Mouse (Mus musculus) kidney, embryonic 16.5 days (tissue): ENCODE data around the gene Tubb5. TPM values are rescaled to one million over a fixed set of nuclear protein-coding genes. Genes with fewer than 3 reads are reported as not detected.

Experiments used
- ATAC-seq: fragments of 200-750 bp; cut with Nextera tagmentation; 2 replicates; pipeline ENCODE4 v1.8.0; 2017; ENCODE audit warnings: moderate TSS enrichment; ENCODE audit not compliant: low FRiP score, low TSS enrichment
- H3K27ac ChIP-seq: fragments of 300-500 bp; sonication (generic); 2 replicates; pipeline ENCODE4 v1.5.1; 2014; ENCODE audit warnings: low read length
- H3K27me3 ChIP-seq: fragments of 300-500 bp; sonication (generic); 2 replicates; pipeline ENCODE4 v1.6.1; 2014; ENCODE audit warnings: low read length, control low read depth, mixed read lengths; ENCODE audit not compliant: insufficient read depth
- H3K36me3 ChIP-seq: fragments of 300-500 bp; sonication (generic); 2 replicates; pipeline ENCODE4 v1.6.1; 2014; ENCODE audit warnings: low read length, control low read depth, mixed read lengths; ENCODE audit not compliant: insufficient read depth
- H3K4me1 ChIP-seq: fragments of 300-500 bp; sonication (generic); 2 replicates; pipeline ENCODE4 v1.6.1; 2014; ENCODE audit warnings: low read length, control low read depth, mixed read lengths; ENCODE audit not compliant: insufficient read depth
- H3K4me2 ChIP-seq: fragments of 300-500 bp; sonication (generic); replicated peaks from 2 replicates; pipeline ENCODE4 v1.6.1; 2014; ENCODE audit warnings: low read depth, low read length
- H3K4me3 ChIP-seq: fragments of 300-500 bp; sonication (generic); 2 replicates; pipeline ENCODE4 v1.5.1; 2014; ENCODE audit warnings: mild to moderate bottlenecking, low read length
- H3K9ac ChIP-seq: fragments of 300-500 bp; sonication (generic); replicated peaks from 2 replicates; pipeline ENCODE4 v1.6.1; 2014; ENCODE audit warnings: low read length
- H3K9me3 ChIP-seq: fragments of 300-500 bp; sonication (generic); 2 replicates; pipeline ENCODE4 v1.6.1; 2016; ENCODE audit warnings: low read length, control low read depth
- WGBS: fragments of 180-500 bp; shearing (Covaris S2); extraction: QIAGEN DNeasy Blood & Tissue Kit; methylation state at CpG from one replicate; pipeline ENCODE4 v1.1.7; 2014; 5-methylcytosine and 5-hydroxymethylcytosine counted together
- polyA plus RNA-seq: library from polyadenylated mRNA; unstranded; fragments of >200 nt; fragmentation: Nextera tagmentation; extraction: Ambion mirVana; gene quantifications from 2 replicates; pipeline ENCODE4 v1.2.1, GENCODE M21; 2015

The Tubb5 gene
- polyA plus RNA-seq, 1 experiment from 2014 or later = 905 TPM

GRCm38 (mm10) chr17:35833239-35833751 lies 4.8 kb downstream of the Tubb5 start:
- Histone ChIP-seq H3K9me3 (no peaks in the 10 kb centered on the region), H3K27me3 (no peaks in the 10 kb centered on the region), H3K4me1 (peaks cover 36% of the 10 kb centered on the region), H3K27ac (no peak overlapping the region), H3K4me2 (no peak overlapping the region), H3K4me3 (no peak overlapping the region), H3K36me3 (peaks cover 44% of the 10 kb centered on the region), H3K9ac (no peak overlapping the region)
- 28% methylated on average over 5 of the region's 5 CpGs for WGBS
- no peak for ATAC-seq

GRCm38 (mm10) chr17:35832400-35833238 lies 5.5 kb downstream of the Tubb5 start:
- Histone ChIP-seq H3K9me3 (no peaks in the 10 kb centered on the region; the same call in 1 of the 2 replicates), H3K27ac (no peak overlapping the region), H3K4me2 (no peak overlapping the region), H3K4me1 (peaks cover 36% of the 10 kb centered on the region), H3K9ac (no peak overlapping the region), H3K36me3 (peaks cover 50% of the 10 kb centered on the region), H3K4me3 (no peak overlapping the region), H3K27me3 (no peaks in the 10 kb centered on the region)
- WGBS = 61% methylated on average over 8 of the region's 8 CpGs
- ATAC-seq = no peak

GRCm38 (mm10) chr17:35829737-35830136 lies 8.4 kb downstream of the Tubb5 start:
- Histone ChIP-seq H3K9me3 (no peaks in the 10 kb centered on the region; the same call in 1 of the 2 replicates), H3K4me3 (no peak overlapping the region), H3K4me1 (peaks cover 21% of the 10 kb centered on the region), H3K27ac (0 out of 2 replicates have a peak overlapping the region, but pooled peaks have one; percentile 55), H3K4me2 (peak overlapping the region; percentile 32; the same call in 1 of the 2 replicates), H3K36me3 (peaks cover 47% of the 10 kb centered on the region), H3K9ac (peak overlapping the region; percentile 37; the same call in 1 of the 2 replicates), H3K27me3 (no peaks in the 10 kb centered on the region)
- 1% methylated on average over 21 of the region's 21 CpGs for WGBS
- ATAC-seq = peak; percentile 71

DNA sequence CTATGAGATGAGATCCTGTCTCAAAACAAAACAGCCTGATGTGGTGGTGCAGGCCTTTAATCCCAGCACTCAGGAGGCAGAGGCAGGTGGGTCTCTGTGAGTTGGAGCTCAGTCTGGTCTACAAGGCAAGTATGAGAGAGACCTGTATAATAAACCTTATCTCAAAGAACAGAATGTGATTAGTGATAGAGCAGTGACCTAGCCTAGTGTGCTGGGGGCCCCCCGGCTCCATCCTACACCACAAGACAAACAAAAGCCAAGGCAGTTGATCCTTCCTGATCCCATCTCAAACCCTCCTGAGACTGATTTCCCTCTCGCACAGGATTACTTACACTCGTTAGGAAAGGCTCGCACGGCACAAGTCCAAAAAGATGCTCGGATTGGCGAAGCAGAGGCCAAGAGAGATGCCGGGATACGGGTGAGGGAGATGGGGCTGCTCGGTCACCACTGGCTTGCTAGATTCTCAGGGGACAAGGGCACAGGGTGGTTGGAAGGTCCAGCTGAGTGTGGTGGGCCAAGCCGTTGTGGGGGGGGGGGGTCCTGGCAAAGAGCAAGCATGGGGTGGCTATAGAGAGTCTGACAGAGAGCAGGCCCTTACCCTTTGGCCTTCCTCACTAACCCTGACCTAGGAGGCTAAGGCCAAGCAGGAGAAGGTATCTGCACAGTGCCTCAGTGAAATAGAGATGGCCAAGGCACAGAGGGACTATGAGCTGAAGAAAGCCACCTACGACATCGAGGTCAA lies 12.8 kb downstream of the Tubb5 start:
- no peak for ATAC-seq
- Histone ChIP-seq H3K9me3 (no peaks in the 10 kb centered on the region; the same call in 1 of the 2 replicates), H3K9ac (no peak overlapping the region), H3K4me3 (no peak overlapping the region), H3K27ac (no peak overlapping the region), H3K4me2 (no peak overlapping the region), H3K27me3 (no peaks in the 10 kb centered on the region), H3K4me1 (peaks cover 35% of the 10 kb centered on the region), H3K36me3 (peaks cover 21% of the 10 kb centered on the region)
- 92% methylated on average over 13 of the region's 13 CpGs for WGBS

DNA sequence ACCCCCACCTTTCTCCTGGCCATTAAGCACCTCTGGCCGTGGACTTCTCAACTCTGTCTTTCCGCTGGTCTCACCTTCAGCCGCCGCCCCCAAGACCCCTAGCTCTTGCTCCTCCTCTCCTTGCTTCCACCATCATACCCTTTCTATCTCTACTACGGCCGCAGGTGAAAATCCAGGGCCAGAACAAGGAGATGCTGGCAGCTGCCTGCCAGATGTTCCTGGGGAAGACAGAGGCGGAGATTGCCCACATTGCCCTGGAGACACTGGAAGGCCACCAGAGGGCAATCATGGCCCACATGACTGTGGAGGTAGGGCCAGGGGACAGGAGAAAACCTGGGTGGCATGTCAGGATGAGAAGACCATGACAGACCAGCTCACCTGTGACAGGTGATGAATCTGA lies 13.7 kb downstream of the Tubb5 start:
- Histone ChIP-seq H3K4me1 (peaks cover 28% of the 10 kb centered on the region), H3K4me2 (no peak overlapping the region), H3K27me3 (0 out of 2 replicates have a peak, but pooled peaks cover 3% of the 10 kb centered on the region), H3K27ac (no peak overlapping the region), H3K9ac (no peak overlapping the region; the same call in 1 of the 2 replicates), H3K9me3 (no peaks in the 10 kb centered on the region; the same call in 1 of the 2 replicates), H3K36me3 (peaks cover 21% of the 10 kb centered on the region), H3K4me3 (no peak overlapping the region)
- no peak for ATAC-seq
- 60% methylated on average over 7 of the region's 7 CpGs for WGBS

- WGBS = under 1% methylated on average over 46 of the region's 47 CpGs
- Histone ChIP-seq H3K9me3 (no peaks in the 10 kb centered on the region; the same call in 1 of the 2 replicates), H3K36me3 (peaks cover 21% of the 10 kb centered on the region), H3K4me3 (peak within 1 kb of the TSS; percentile 79), H3K4me2 (peak within 1 kb of the TSS; percentile 94), H3K27ac (peak within 1 kb of the TSS; percentile 92), H3K9ac (peak within 1 kb of the TSS; percentile 87), H3K27me3 (0 out of 2 replicates have a peak, but pooled peaks cover 3% of the 10 kb centered on the region), H3K4me1 (peaks cover 28% of the 10 kb centered on the region)
- ATAC-seq = peak; percentile 89
Observed at GRCm38 (mm10) chr17:35822964-35823937, 14.9 kb downstream of the Tubb5 start, which contains the start of gene Flot1. Flot1 (plus strand) TSS chr17:35823230.

GRCm38 (mm10) chr17:35822564-35822963 lies 15.5 kb downstream of the Tubb5 start:
- peak overlapping the region; percentile 87 for H3K9ac ChIP-seq
- H3K4me2 ChIP-seq = peak overlapping the region; percentile 94
- peak; percentile 16 for ATAC-seq
- H3K4me1 ChIP-seq = peaks cover 30% of the 10 kb centered on the region
- H3K36me3 ChIP-seq = peaks cover 15% of the 10 kb centered on the region
- peak overlapping the region; percentile 79 for H3K4me3 ChIP-seq
- 3% methylated on average over 11 of the region's 11 CpGs for WGBS
- H3K27ac ChIP-seq = peak overlapping the region; percentile 92
- no peaks in the 10 kb centered on the region for H3K9me3 ChIP-seq
- H3K27me3 ChIP-seq = 0 out of 2 replicates have a peak, but pooled peaks cover 3% of the 10 kb centered on the region

GRCm38 (mm10) chr17:35821439-35822430 lies 16.4 kb downstream of the Tubb5 start, which contains the start of gene Ier3:
Ier3 (plus strand) TSS chr17:35821684.
- WGBS = under 1% methylated on average over 62 of the region's 62 CpGs
- Histone ChIP-seq H3K4me3 (peak within 1 kb of the TSS; percentile 79), H3K36me3 (0 out of 2 replicates have a peak, but pooled peaks cover 7% of the 10 kb centered on the region), H3K27ac (peak within 1 kb of the TSS; percentile 92), H3K9ac (peak within 1 kb of the TSS; percentile 87), H3K4me1 (peaks cover 36% of the 10 kb centered on the region), H3K27me3 (0 out of 2 replicates have a peak, but pooled peaks cover 3% of the 10 kb centered on the region), H3K9me3 (no peaks in the 10 kb centered on the region), H3K4me2 (peak within 1 kb of the TSS; percentile 94)
- peak; percentile 41; the same call in 1 of the 2 replicates for ATAC-seq
